Mouse (Mus musculus): ENCODE measurements around the gene Ugt1a8.

DNA sequence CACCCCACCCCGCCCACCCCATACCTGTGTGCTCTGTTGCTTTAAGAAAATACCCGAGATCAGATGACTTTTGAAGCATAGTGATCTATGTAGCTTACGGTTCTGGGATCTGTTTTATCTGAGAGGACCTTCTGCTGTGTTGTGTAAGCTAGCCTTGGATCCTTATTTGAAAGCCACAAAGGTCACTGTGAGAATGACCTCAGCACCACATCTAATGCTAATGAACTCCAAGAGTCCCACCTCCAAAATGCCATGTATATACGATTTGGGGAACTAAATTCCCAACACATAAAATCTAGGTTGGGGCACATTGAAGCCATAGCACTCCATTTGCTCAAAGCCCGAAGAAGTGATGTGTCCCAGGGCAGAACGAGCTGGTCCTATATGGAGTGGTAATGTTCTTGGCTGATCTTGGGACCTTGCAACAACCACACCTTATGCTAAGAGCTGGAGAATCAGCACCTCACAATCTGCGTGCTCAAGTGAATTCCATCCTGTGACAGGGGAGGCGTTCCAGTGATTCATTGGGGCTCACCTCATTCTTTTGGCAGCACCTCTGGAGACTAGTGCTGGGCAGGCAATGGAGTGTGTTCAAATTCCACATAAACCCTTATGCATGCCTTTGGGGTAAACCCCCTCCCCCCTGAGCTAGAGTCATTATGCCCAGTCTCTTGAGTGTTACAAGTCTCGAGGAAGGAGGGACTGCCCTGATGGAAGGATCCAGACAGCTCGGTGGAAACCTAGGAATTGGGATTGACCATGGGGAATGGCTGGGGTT, 169.5 kb downstream of the Ugt1a8 start:
- TF ChIP-seq CTCF (IDR thresholded peaks at IDR 0.05; ENCODE audit: insufficient read depth, low read depth, low read length) (no peak), POLR2A (IDR thresholded peaks at IDR 0.05; ENCODE audit: insufficient read depth, low read depth, low read length) (no peak)

All from olfactory bulb, adult 2 months (tissue).